Mouse (Mus musculus): Measurements from ENCODE around the gene Fgfr2. TPM values are rescaled to one million over a fixed set of nuclear protein-coding genes. Genes with fewer than 3 reads are reported as not detected.
A peak's percentile ranks its signal among the peaks of the same experiment; 100 is the strongest.
"Not testable (repeated sequence)": the region's sequence is repeated elsewhere in the genome, so short reads cannot be mapped to it uniquely, and the experiment has no call there.

Gene Fgfr2
- polyA plus RNA-seq, 1 experiment from 2014 or later, result 99.3 TPM

DNA sequence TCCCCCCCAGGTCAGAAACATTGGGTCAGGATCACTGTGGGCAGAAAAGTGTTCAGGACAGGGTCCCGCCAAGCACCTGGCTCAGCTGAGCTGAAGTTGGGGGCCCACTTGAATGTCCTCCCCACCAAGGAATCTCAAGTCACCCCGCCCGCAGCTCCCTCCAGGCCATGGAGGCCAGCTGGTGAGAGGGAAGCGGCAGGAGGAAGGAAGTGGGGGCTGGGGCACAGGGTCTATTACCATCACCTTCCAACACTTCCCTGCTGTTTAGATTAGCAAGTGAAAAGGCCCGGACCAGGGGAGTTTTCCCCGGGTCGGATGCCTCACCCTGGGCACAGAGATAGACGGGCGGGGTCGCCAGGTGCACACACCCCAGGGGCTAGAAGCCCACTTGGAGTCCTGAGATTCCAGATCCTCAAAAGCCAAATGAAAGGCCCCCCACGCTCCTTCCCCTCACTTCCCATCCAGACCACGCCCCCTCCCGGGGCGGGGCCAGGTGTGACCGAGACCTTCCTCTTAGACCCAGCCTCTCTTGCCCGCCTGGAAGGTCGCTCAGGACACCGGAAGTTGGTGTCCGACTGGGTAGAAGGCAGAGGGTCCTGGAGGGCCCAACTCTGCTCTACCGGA is 8.2 kb downstream of the Fgfr2 start:
- WGBS, result 10% methylated on average over 20 of the region's 20 CpGs
- DNase-seq (ENCODE audit: low spot score), result no peak
- peak overlapping the region; percentile 6; the same call in 1 of the 2 replicates for H3K27ac ChIP-seq (replicated peaks)
- peaks cover 92% of the 10 kb centered on the region for H3K4me1 ChIP-seq
- H3K4me3 ChIP-seq, result peak overlapping the region; percentile 35; the same call in 1 of the 2 replicates
- no peaks in the 10 kb centered on the region for H3K27me3 ChIP-seq (ENCODE audit: low read depth, poor library complexity, severe bottlenecking)
- no peaks in the 10 kb centered on the region for H3K9me3 ChIP-seq (replicated peaks)
- H3K36me3 ChIP-seq, result peaks cover 5% of the 10 kb centered on the region; the same call in 1 of the 2 replicates

DNA sequence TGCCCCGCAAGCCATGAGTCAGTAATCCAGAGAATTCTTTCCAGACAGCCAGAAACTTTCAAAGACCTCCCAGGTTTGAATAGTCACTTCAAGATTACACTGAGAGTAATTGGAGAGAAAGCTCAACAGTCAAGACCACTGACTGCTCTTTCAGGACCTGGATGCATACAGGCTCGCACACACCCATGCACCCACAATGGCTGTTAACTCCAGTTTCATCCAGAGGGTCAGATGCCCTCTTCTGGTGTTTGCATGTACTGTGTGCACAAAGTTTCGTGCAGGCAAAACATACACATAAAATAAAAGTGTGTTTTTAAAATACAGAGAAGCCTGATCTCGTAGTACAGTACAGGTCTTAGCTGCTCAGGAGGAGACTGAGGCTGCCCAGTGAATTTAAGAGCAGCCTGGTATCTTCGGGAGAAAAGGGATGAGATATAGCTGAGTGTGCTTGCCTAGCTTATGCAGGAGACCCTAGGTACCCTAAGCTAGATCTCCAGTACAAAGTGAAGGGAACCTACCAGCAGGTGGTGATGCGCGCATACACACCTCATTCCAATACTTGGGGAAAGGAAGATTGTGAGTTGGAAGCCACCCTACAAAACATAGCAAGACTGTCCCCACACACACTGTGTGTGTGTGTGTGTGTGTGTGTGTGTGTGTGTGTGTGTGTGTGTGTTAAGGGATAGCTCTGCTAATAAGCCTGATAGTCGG is 9.8 kb downstream of the Fgfr2 start:
- no peak overlapping the region for H3K4me3 ChIP-seq
- H3K27ac ChIP-seq (replicated peaks), result peak overlapping the region; percentile 68
- peaks cover 10% of the 10 kb centered on the region for H3K36me3 ChIP-seq
- 74% methylated on average over 8 of the region's 8 CpGs for WGBS
- no peak for DNase-seq (ENCODE audit: low spot score)
- peaks cover 79% of the 10 kb centered on the region for H3K4me1 ChIP-seq
- no peaks in the 10 kb centered on the region for H3K27me3 ChIP-seq (ENCODE audit: low read depth, poor library complexity, severe bottlenecking)
- no peaks in the 10 kb centered on the region for H3K9me3 ChIP-seq (replicated peaks)

DNA sequence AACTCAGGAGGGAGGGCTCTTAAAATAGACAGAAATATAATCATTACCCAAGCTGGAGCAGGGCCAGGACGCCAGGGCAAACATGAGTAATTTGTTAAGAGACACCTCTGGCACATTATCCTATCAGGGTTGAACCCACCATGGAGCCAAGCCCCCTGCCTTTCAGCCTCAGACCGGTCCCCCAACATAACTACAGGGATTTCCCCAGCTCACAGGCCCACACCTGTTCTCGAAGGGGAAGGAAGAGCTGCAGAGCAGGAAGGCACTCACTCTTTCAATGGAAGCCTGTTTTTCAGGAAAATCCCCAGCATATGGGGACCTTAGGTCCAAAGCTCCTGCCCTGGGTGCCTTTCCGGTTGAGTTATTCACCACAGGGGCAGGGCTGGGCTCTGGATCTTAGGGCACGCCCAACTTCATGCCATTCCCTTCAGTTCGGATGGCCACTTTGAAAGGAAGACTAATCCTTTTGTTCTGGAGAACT is 10.8 kb downstream of the Fgfr2 start:
- WGBS, result 11% methylated on average over 6 of the region's 6 CpGs
- peaks cover 10% of the 10 kb centered on the region for H3K36me3 ChIP-seq
- peak overlapping the region; percentile 68 for H3K27ac ChIP-seq (replicated peaks)
- H3K27me3 ChIP-seq (ENCODE audit: low read depth, poor library complexity, severe bottlenecking), result no peaks in the 10 kb centered on the region
- DNase-seq (ENCODE audit: low spot score), result peak; percentile 46
- H3K9me3 ChIP-seq (replicated peaks), result no peaks in the 10 kb centered on the region
- H3K4me1 ChIP-seq, result peaks cover 70% of the 10 kb centered on the region
- no peak overlapping the region for H3K4me3 ChIP-seq

DNA sequence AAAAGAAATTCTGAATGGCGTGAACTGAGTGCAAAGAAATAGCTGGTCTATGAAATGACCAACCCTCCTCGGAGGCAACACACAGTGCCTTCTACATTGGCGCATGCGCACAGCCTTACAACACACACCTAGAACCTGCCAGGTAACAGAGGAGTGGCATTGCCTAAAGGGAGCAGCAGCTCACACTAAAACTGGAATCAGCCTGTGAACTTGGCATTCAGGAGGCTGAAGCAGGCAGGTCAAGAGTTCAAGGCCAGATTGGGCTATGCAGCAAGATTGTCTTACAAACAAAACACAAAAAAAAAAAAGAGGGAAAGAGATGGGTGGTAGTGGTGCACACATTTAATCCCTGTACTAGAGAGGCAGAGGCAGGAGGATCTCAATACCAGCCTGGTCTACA is 13.7 kb downstream of the Fgfr2 start:
- WGBS, result 96% methylated on average over 4 of the region's 4 CpGs
- no peak overlapping the region for H3K4me3 ChIP-seq
- H3K27me3 ChIP-seq (ENCODE audit: low read depth, poor library complexity, severe bottlenecking), result no peaks in the 10 kb centered on the region
- no peak for DNase-seq (ENCODE audit: low spot score)
- H3K4me1 ChIP-seq, result peaks cover 48% of the 10 kb centered on the region
- H3K9me3 ChIP-seq (replicated peaks), result no peaks in the 10 kb centered on the region
- H3K36me3 ChIP-seq, result peaks cover 22% of the 10 kb centered on the region
- no peak overlapping the region for H3K27ac ChIP-seq (replicated peaks)

DNA sequence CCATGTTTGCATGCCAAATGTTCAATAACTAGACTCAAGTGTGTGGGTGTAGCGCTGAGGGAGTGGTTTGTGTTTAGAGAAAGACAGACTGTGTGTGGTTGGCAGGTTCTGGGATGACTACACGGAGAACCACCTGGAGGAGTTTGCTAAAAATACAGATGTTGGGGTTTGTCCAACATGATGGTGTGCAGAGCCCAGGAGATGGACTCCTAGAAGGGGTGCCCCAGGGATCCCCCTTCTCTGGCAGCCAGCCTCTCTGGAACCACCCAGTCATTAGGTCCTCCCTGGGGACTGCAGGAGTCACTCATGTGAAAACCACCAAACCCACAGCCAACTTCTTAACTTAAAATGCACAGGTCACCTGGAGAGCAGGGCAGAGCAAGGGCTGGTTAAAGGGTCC is 14.5 kb downstream of the Fgfr2 start:
- H3K4me3 ChIP-seq, result no peak overlapping the region
- WGBS, result 97% methylated on average over 2 of the region's 2 CpGs
- no peaks in the 10 kb centered on the region for H3K27me3 ChIP-seq (ENCODE audit: low read depth, poor library complexity, severe bottlenecking)
- peaks cover 22% of the 10 kb centered on the region for H3K36me3 ChIP-seq
- no peak for DNase-seq (ENCODE audit: low spot score)
- H3K4me1 ChIP-seq, result peaks cover 43% of the 10 kb centered on the region
- H3K9me3 ChIP-seq (replicated peaks), result no peaks in the 10 kb centered on the region
- H3K27ac ChIP-seq (replicated peaks), result no peak overlapping the region

DNA sequence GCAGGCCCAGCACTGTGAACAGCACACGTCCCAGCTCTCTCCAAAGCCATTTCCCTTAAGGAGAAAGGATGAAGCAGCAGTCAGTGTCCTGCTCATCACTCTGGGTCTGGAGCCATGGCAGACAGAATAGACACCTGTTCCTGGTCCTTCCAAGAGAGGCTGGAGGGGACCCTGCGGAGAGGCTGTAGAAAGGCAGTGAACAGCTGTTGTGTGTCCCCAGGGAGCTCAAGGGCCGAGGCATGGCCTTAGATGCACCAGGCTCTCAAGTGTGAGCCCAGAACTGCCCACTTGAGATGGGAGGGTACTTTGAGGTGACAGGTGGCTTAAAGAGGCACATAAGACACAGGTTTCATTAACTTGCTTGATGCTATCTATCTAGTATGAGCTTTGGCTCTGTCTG is 20.6 kb downstream of the Fgfr2 start:
- Histone ChIP-seq H3K27ac (replicated peaks) (no peak overlapping the region), H3K27me3 (ENCODE audit: low read depth, poor library complexity, severe bottlenecking) (no peaks in the 10 kb centered on the region), H3K36me3 (peaks cover 33% of the 10 kb centered on the region), H3K9me3 (replicated peaks) (no peaks in the 10 kb centered on the region), H3K4me3 (no peak overlapping the region), H3K4me1 (peaks cover 42% of the 10 kb centered on the region)
- DNase-seq (ENCODE audit: low spot score), result no peak
- WGBS, result 83% methylated on average over 3 of the region's 3 CpGs

DNA sequence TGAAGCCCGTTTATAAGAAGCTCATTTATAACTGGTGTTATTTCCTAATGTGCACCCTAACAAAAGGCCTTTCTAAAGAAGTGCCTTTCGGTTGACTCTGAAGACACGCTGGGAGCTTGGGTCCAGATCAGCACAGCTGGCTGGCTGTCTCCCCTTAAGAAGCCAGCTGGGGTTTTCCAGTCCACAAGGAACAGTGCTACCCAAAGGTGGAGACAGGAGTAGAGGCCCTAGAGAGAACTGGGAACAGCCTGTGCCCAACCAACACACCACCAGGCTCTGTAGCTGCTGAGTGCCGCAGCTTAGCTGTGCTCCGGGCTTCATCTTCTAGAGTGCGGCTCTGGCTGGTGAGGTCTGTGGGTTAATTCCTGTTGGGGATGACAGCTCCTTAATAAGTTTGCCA is 22.1 kb downstream of the Fgfr2 start:
- Histone ChIP-seq H3K4me1 (peaks cover 48% of the 10 kb centered on the region), H3K27me3 (ENCODE audit: low read depth, poor library complexity, severe bottlenecking) (no peaks in the 10 kb centered on the region), H3K4me3 (no peak overlapping the region), H3K36me3 (peaks cover 43% of the 10 kb centered on the region), H3K9me3 (replicated peaks) (no peaks in the 10 kb centered on the region), H3K27ac (replicated peaks) (no peak overlapping the region)
- DNase-seq (ENCODE audit: low spot score), result no peak
- WGBS, result 93% methylated on average over 6 of the region's 6 CpGs

DNA sequence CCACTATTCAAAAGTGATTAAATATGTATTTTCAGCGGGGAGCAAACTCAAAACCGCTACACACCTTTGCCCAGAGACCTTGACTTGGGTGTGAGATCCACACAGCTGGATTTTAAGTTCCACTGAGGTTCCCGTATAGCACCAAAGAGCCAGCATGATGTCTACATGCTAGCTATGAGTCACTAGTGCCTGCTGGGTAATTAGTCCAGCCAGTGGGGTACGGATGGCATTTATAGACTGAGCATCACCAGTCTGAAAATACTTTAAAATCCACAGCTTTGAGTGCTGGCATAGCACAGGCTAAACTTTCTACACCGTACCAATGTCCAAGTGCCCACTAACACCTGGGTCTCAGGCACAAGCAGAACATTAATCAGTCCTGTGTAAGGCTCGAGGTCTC is 23.0 kb downstream of the Fgfr2 start:
- no peaks in the 10 kb centered on the region for H3K9me3 ChIP-seq (replicated peaks)
- 80% methylated on average over 6 of the region's 6 CpGs for WGBS
- peaks cover 41% of the 10 kb centered on the region for H3K36me3 ChIP-seq
- H3K27ac ChIP-seq (replicated peaks), result no peak overlapping the region
- no peaks in the 10 kb centered on the region for H3K27me3 ChIP-seq (ENCODE audit: low read depth, poor library complexity, severe bottlenecking)
- H3K4me3 ChIP-seq, result no peak overlapping the region
- DNase-seq (ENCODE audit: low spot score), result no peak
- H3K4me1 ChIP-seq, result peaks cover 48% of the 10 kb centered on the region

DNA sequence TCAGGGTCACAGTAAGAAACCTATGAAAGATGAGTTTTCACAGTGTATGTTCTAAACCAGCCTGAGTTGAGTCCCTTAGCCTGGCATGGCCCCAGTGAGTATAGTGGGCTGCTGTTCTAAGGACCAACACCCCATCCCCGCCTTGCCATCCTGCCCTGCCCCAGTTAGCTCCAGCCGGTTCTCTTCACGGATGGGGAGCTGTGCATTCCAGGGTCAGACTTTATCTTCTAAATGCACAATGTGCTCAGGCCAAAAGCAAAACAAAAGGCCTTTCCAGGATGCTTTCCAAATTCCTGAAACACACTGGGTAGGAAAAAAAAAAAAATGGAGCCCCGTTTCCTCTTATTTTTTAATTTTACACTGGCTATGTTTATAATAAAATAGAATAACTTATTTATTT is 23.9 kb downstream of the Fgfr2 start:
- H3K4me1 ChIP-seq, result peaks cover 39% of the 10 kb centered on the region
- peaks cover 34% of the 10 kb centered on the region for H3K36me3 ChIP-seq
- DNase-seq (ENCODE audit: low spot score), result no peak
- no peak overlapping the region for H3K27ac ChIP-seq (replicated peaks)
- no peaks in the 10 kb centered on the region for H3K9me3 ChIP-seq (replicated peaks)
- H3K4me3 ChIP-seq, result no peak overlapping the region
- 65% methylated on average over 4 of the region's 4 CpGs for WGBS
- no peaks in the 10 kb centered on the region for H3K27me3 ChIP-seq (ENCODE audit: low read depth, poor library complexity, severe bottlenecking)

DNA sequence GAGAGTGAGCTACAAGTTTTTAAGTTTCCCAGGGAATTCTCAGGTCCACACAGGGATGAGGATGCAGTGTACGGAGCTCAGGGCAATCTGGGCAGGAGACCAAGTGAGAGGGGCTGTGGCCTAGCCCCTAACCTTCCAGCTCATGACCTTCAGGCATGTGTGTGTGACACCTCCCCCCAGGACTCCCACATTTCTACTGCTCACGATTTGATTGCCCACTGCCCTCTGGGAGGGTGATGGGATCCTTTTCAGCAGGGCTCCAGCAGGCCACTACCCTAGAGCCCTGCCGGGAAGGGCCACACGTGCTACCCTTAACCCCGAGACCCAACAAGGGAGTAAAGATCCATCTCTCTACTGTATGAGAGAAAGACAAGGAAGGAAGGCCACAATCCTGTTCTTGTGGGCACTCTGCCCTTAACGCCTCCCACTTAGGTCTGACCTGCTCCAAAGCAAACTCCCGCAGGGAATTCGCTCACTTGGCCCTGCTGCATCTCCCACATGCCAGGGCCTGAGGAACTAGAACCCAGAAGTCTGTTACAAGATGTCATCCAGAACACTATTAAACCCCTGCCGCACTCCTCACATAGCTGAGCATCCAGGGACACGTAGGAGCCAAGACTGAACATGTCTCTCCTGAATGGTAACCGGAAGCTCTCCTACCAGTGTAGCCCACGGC is 24.9 kb downstream of the Fgfr2 start:
- Histone ChIP-seq H3K36me3 (peaks cover 36% of the 10 kb centered on the region), H3K9me3 (replicated peaks) (no peaks in the 10 kb centered on the region), H3K27ac (replicated peaks) (no peak overlapping the region), H3K4me1 (peaks cover 35% of the 10 kb centered on the region), H3K4me3 (no peak overlapping the region), H3K27me3 (ENCODE audit: low read depth, poor library complexity, severe bottlenecking) (no peaks in the 10 kb centered on the region)
- no peak for DNase-seq (ENCODE audit: low spot score)
- 88% methylated on average over 12 of the region's 12 CpGs for WGBS

DNA sequence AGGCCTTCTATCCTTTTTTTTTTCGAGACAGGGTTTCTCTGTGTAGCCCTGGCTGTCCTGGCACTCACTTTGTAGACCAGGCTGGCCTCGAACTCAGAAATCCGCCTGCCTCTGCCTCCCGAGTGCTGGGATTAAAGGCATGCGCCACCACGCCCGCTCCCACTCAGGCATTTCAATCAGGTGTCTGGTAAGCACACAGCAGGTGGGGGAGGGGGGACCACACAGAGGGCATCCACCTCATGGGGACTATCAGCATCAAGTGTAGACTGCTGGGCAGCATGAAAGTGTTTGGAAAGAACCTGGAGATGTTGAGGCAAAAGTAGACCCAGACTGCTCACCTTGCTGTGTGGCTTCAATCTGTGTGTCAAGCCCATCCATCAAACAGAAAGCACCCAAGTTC is 27.5 kb downstream of the Fgfr2 start:
- H3K27ac ChIP-seq (replicated peaks); H3K4me3 ChIP-seq; H3K27me3 ChIP-seq (ENCODE audit: low read depth, poor library complexity, severe bottlenecking); DNase-seq (ENCODE audit: low spot score); H3K9me3 ChIP-seq (replicated peaks): not testable (repeated sequence)
- 92% methylated on average over 7 of the region's 7 CpGs for WGBS
- peaks cover 36% of the 10 kb centered on the region for H3K36me3 ChIP-seq
- H3K4me1 ChIP-seq, result peaks cover 35% of the 10 kb centered on the region

DNA sequence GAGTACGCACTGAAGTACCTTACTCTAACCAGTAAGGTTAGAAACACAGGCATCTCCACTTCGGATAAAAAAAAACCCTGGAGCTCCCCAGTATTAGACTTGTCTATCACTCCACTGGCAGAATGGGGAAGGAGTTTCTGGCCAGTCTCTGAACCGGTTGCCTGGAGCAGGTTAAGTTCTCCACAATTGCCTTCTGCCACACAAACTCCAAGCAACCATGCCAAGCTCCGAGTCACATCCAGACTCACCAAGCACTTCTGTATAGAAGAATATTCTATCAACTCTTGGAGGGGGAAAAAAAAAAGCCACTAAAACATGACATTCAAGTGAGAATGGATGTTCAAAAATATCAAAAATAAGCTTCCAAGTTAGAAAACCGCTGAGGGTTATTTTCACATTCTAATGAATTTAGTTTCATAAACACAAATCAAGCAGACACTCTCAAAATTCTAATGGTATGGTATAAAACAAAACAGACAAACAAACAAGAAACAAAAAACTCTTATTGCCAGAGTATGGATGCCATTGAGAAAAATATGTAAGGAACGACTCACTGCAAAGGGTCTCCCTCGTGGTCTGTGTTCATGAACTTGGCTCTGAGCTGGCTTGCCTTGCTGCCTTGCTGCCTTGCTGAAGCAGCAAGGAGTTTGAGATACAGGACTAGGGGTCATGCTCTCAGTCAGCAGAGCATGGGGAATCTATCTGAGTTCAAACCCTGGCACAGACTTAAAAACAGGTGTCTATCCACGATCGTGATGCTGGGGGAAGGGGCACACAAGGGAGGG is 28.2 kb downstream of the Fgfr2 start:
- Histone ChIP-seq H3K36me3 (peaks cover 33% of the 10 kb centered on the region), H3K27ac (replicated peaks) (no peak overlapping the region), H3K27me3 (ENCODE audit: low read depth, poor library complexity, severe bottlenecking) (no peaks in the 10 kb centered on the region), H3K4me3 (no peak overlapping the region), H3K9me3 (replicated peaks) (no peaks in the 10 kb centered on the region), H3K4me1 (peaks cover 35% of the 10 kb centered on the region)
- 86% methylated on average over 9 of the region's 9 CpGs for WGBS
- no peak for DNase-seq (ENCODE audit: low spot score)
